Mouse (Mus musculus) intestine, postnatal 0 days (tissue): Measurements from ENCODE around the gene Urgcp. TPM values are rescaled to one million over a fixed set of nuclear protein-coding genes. Genes with fewer than 3 reads are reported as not detected.

Source experiments
- ATAC-seq: fragments of 200-750 bp; cut with Nextera tagmentation; 2 replicates; pipeline ENCODE4 v1.8.0; 2017; ENCODE audit warnings: mild to moderate bottlenecking, moderate TSS enrichment, moderate library complexity
- H3K27ac ChIP-seq: fragments of 300-500 bp; sonication (generic); 2 replicates; pipeline ENCODE4 v1.5.1; 2014; ENCODE audit warnings: mild to moderate bottlenecking, low read depth, low read length, moderate library complexity
- H3K27me3 ChIP-seq: fragments of 300-500 bp; sonication (generic); replicated peaks from 2 replicates; pipeline ENCODE4 v1.6.1; 2014; ENCODE audit warnings: low read length, mixed read lengths; ENCODE audit not compliant: control insufficient read depth, insufficient read depth
- H3K36me3 ChIP-seq: fragments of 300-500 bp; sonication (generic); 2 replicates; pipeline ENCODE4 v1.6.1; 2014; ENCODE audit warnings: mild to moderate bottlenecking, moderate library complexity; ENCODE audit not compliant: control insufficient read depth, insufficient read depth
- H3K4me1 ChIP-seq: fragments of 300-500 bp; sonication (generic); replicated peaks from 2 replicates; pipeline ENCODE4 v1.6.1; 2014; ENCODE audit warnings: antibody characterized with exemption, low read length, mixed read lengths; ENCODE audit not compliant: control insufficient read depth, insufficient read depth
- H3K4me2 ChIP-seq: fragments of 300-500 bp; sonication (generic); replicated peaks from 2 replicates; pipeline ENCODE4 v1.6.1; 2014; ENCODE audit warnings: low read depth, mild to moderate bottlenecking, moderate library complexity
- H3K4me3 ChIP-seq: fragments of 300-500 bp; sonication (generic); 2 replicates; pipeline ENCODE4 v1.5.1; 2014; ENCODE audit warnings: low read depth, low read length
- H3K9ac ChIP-seq: fragments of 300-500 bp; sonication (generic); 2 replicates; pipeline ENCODE4 v1.6.1; 2014; ENCODE audit warnings: mild to moderate bottlenecking, low read depth, low read length
- H3K9me3 ChIP-seq: fragments of 300-500 bp; sonication (generic); 2 replicates; pipeline ENCODE4 v1.6.1; 2016; ENCODE audit warnings: mixed run types; ENCODE audit not compliant: control insufficient read depth
- CTCF ChIP-seq: sonication (generic); IDR thresholded peaks from 2 replicates; pipeline ENCODE4 v1.5.1; 2016; ENCODE audit warnings: low read depth, mild to moderate bottlenecking, control low read depth, antibody characterized with exemption, moderate library complexity
- WGBS: fragments of 180-500 bp; shearing (Covaris S2); extraction: QIAGEN DNeasy Blood & Tissue Kit; methylation state at CpG from one replicate; pipeline ENCODE4 v1.1.7; 2014; 5-methylcytosine and 5-hydroxymethylcytosine counted together
- polyA plus RNA-seq: library from polyadenylated mRNA; unstranded; fragments of >200 nt; fragmentation: Nextera tagmentation; extraction: Ambion mirVana; gene quantifications from 2 replicates; pipeline ENCODE4 v1.2.1, GENCODE M21; 2015

Urgcp gene
- polyA plus RNA-seq, 1 experiment from 2014 or later: 15.4 TPM

GRCm38 (mm10) chr11:5729582-5729981 is 32.6 kb downstream of the Urgcp start:
- WGBS: 93% methylated on average over 9 of the region's 9 CpGs
- Histone ChIP-seq H3K4me1 (peaks cover 2% of the 10 kb centered on the region; the same call in 1 of the 2 replicates), H3K27ac (no peak overlapping the region), H3K4me2 (no peak overlapping the region), H3K36me3 (peaks cover 14% of the 10 kb centered on the region), H3K9ac (no peak overlapping the region), H3K9me3 (no peaks in the 10 kb centered on the region), H3K4me3 (no peak overlapping the region), H3K27me3 (no peaks in the 10 kb centered on the region)
- no peak for TF ChIP-seq CTCF
- ATAC-seq: no peak

- WGBS: 92% methylated on average over 12 of the region's 12 CpGs
- ATAC-seq: no peak
- Histone ChIP-seq H3K27me3 (no peaks in the 10 kb centered on the region), H3K27ac (no peak overlapping the region), H3K9me3 (no peaks in the 10 kb centered on the region), H3K4me2 (no peak overlapping the region), H3K36me3 (peaks cover 64% of the 10 kb centered on the region), H3K4me1 (no peaks in the 10 kb centered on the region), H3K4me3 (no peak overlapping the region), H3K9ac (no peak overlapping the region)
- no peak for TF ChIP-seq CTCF
These were observed 43.4 kb downstream of the Urgcp start for GRCm38 (mm10) chr11:5718611-5719354.

GRCm38 (mm10) chr11:5716938-5717705 is 45.1 kb downstream of the Urgcp start:
- ATAC-seq: no peak
- Histone ChIP-seq H3K36me3 (peaks cover 59% of the 10 kb centered on the region), H3K4me3 (no peak overlapping the region), H3K9me3 (no peaks in the 10 kb centered on the region), H3K27ac (no peak overlapping the region), H3K4me2 (no peak overlapping the region), H3K27me3 (no peaks in the 10 kb centered on the region), H3K9ac (no peak overlapping the region), H3K4me1 (no peaks in the 10 kb centered on the region)
- 93% methylated on average over 34 of the region's 34 CpGs for WGBS
- no peak for TF ChIP-seq CTCF

GRCm38 (mm10) chr11:5716246-5716645 is 45.9 kb downstream of the Urgcp start:
- H3K4me1 ChIP-seq: no peaks in the 10 kb centered on the region
- TF ChIP-seq CTCF: no peak
- no peaks in the 10 kb centered on the region for H3K27me3 ChIP-seq
- ATAC-seq: no peak
- H3K36me3 ChIP-seq: peaks cover 59% of the 10 kb centered on the region
- no peak overlapping the region for H3K27ac ChIP-seq
- no peak overlapping the region for H3K9ac ChIP-seq
- WGBS: 91% methylated on average over 11 of the region's 11 CpGs
- no peak overlapping the region for H3K4me3 ChIP-seq
- no peak overlapping the region for H3K4me2 ChIP-seq
- H3K9me3 ChIP-seq: no peaks in the 10 kb centered on the region

- TF ChIP-seq CTCF: no peak
- no peaks in the 10 kb centered on the region for H3K9me3 ChIP-seq
- no peaks in the 10 kb centered on the region for H3K4me1 ChIP-seq
- ATAC-seq: no peak
- H3K4me2 ChIP-seq: no peak within 1 kb of the TSS
- H3K27me3 ChIP-seq: no peaks in the 10 kb centered on the region
- peaks cover 54% of the 10 kb centered on the region for H3K36me3 ChIP-seq
- no peak within 1 kb of the TSS for H3K27ac ChIP-seq
- H3K4me3 ChIP-seq: no peak within 1 kb of the TSS
- WGBS: 89% methylated on average over 14 of the region's 14 CpGs
- H3K9ac ChIP-seq: no peak within 1 kb of the TSS
These were observed 46.5 kb downstream of the Urgcp start, which contains the start of gene Mrps24 for GRCm38 (mm10) chr11:5715630-5716105. Mrps24 (minus strand) TSS chr11:5715680.

GRCm38 (mm10) chr11:5715179-5715578 is 47.0 kb downstream of the Urgcp start:
- Histone ChIP-seq H3K9me3 (no peaks in the 10 kb centered on the region), H3K9ac (no peak overlapping the region), H3K27ac (no peak overlapping the region), H3K36me3 (peaks cover 54% of the 10 kb centered on the region), H3K4me1 (no peaks in the 10 kb centered on the region), H3K4me2 (no peak overlapping the region), H3K27me3 (no peaks in the 10 kb centered on the region), H3K4me3 (no peak overlapping the region)
- no peak for TF ChIP-seq CTCF
- ATAC-seq: no peak
- 95% methylated on average over 9 of the region's 9 CpGs for WGBS
